8 mouse cellular contexts compared by ENCODE assay signal in the genomic region with DNA sequence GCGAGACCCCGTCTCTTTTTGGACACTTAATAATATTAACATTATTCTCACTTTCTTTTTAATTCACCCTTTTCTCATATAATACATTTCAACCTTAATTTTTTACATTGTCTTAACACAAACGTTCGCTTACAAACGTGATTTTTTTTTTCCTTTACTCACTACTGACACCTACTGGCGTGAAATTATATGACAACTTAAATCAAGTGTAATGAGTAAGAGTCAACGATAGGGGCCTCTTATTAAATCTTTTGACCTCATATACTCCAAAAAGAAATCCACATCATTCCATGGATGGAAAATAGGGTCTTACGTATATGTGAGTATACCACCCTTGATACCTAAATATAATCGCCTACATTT. TPM values are rescaled to one million over a fixed set of nuclear protein-coding genes. Genes with fewer than 3 reads are reported as not detected.
A peak's percentile ranks its signal among the peaks of the same experiment; 100 is the strongest.
DNase-seq lines count a peak whose midpoint lies in the region; ATAC-seq and TF ChIP-seq lines count a peak whose summit lies in the region.

No protein-coding gene starts in this region.

- H3K27me3 ChIP-seq in liver, embryonic 14.5 days (ENCODE audit: control insufficient read depth, insufficient read depth, low read length): no peaks in the 10 kb centered on the region

- 0 out of 2 replicates have a peak, but pooled peaks have one; percentile 7 for TF ChIP-seq EP300 in liver, embryonic 14.5 days (IDR thresholded peaks at IDR 0.05; ENCODE audit: low read depth)

- peak; percentile 81 for TF ChIP-seq CTCF in gastrocnemius, adult 2 months (IDR thresholded peaks at IDR 0.05)
- peak; percentile 77 for TF ChIP-seq CTCF in liver, embryonic 14.5 days (IDR thresholded peaks at IDR 0.05; ENCODE audit: low read depth)

- peak overlapping the region; percentile 98 for H3K27ac ChIP-seq in gastrocnemius, adult 2 months
- H3K27ac ChIP-seq in liver, embryonic 14.5 days: peak overlapping the region; percentile 41; the same call in 1 of the 2 replicates

- intact Hi-C loops in gastrocnemius, adult 2 months (cut with DNase I): no loop called here
- intact Hi-C loops in gastrocnemius, postnatal 36 days (cut with DNase I): no loop called here

- 2% methylated on average over 9 of the region's 9 CpGs for WGBS in liver, embryonic 14.5 days (ENCODE audit: insufficient replicate concordance)

- H3K4me1 ChIP-seq in liver, embryonic 14.5 days (replicated peaks; ENCODE audit: control insufficient read depth in 2 of 2, insufficient read depth in 2 of 2, low read length in 1 of 2): peaks cover 13 to 15% of the 10 kb centered on the region in 2 experiments

- H3K9ac ChIP-seq in liver, embryonic 14.5 days (replicated peaks): no peak overlapping the region

- peak overlapping the region; percentile 80 for H3K4me3 ChIP-seq in gastrocnemius, adult 2 months
- peak overlapping the region in 1 of 2 experiments; percentile 36; a peak in 2 of 4 replicates for H3K4me3 ChIP-seq in liver, embryonic 14.5 days (ENCODE audit: insufficient read depth in 1 of 2, low read depth in 2 of 2, low read length in 2 of 2)

- no peaks in the 10 kb centered on the region for H3K9me3 ChIP-seq in liver, embryonic 14.5 days (ENCODE audit: control insufficient read depth, low read length)

- peak overlapping the region; percentile 63 for H3K4me2 ChIP-seq in liver, embryonic 14.5 days (ENCODE audit: low read depth)

- DNase-seq in gastrocnemius, adult 2 months: no peak
- DNase-seq in gastrocnemius, postnatal 36 days: no peak
- DNase-seq in CD8-positive naive resting alpha-beta T cell, adult 2 months (ENCODE audit: low read depth in 2 of 2, low spot score in 2 of 2): peak; percentile 36 to 56
- peak; percentile 71 for DNase-seq in embryo, embryonic 11.5 days (ENCODE audit: low read depth, low spot score)
- DNase-seq in liver, embryonic 14.5 days (ENCODE audit: low read depth in 3 of 3, low spot score in 3 of 3): peak; percentile 69 to 86 (median 70)
- no peak for DNase-seq in right cerebral cortex, postnatal 14 days

- peaks cover 11% of the 10 kb centered on the region for H3K36me3 ChIP-seq in liver, embryonic 14.5 days (replicated peaks; ENCODE audit: control insufficient read depth, insufficient read depth, low read depth)

- ATAC-seq in hematopoietic stem cell, adult 5-6 weeks (replicated peaks in 1 of 2; ENCODE audit: insufficient read depth in 1 of 2, low FRiP score in 2 of 2, low TSS enrichment in 1 of 2, low read depth in 1 of 2, poor library complexity in 2 of 2, severe bottlenecking in 2 of 2): peak; percentile 24 to 55; a peak in 3 of 4 replicates
- ATAC-seq in liver, embryonic 14.5 days (ENCODE audit: insufficient read depth): peak; percentile 0; the same call in 1 of the 2 replicates
- ATAC-seq in neutrophil, adult 5-6 weeks (ENCODE audit: extremely low read depth, insufficient number of reproducible peaks, low FRiP score, poor library complexity, severe bottlenecking): peak; percentile 59

RNA-seq across cellular contexts. Expression of a gene that starts 0.6 kb away (rescaled TPM):
- total RNA-seq in gastrocnemius, adult 2 months (2021): 1,000 to 10,000 TPM in 1 of 2 experiments, 100 to 1,000 TPM in 1; 838 to 1,075 TPM
- 100 to 1,000 TPM; 736 to 913 TPM for total RNA-seq in gastrocnemius, postnatal 36 days (2021)
- 2,208 and 2,489 TPM in 2 replicates for total RNA-seq in hematopoietic stem cell, adult 5-6 weeks (2017)
- polyA plus RNA-seq in liver, embryonic 14.5 days (2012; rRNA removed): 977 and 1,778 TPM in 2 replicates
- polyA plus RNA-seq in liver, embryonic 14.5 days (2014; fragmentation: Nextera tagmentation; extraction: Ambion mirVana): 1,444 and 1,541 TPM in 2 replicates
- total RNA-seq in neutrophil, adult 5-6 weeks (2017): 1,199 and 1,263 TPM in 2 replicates

RNA-seq across cellular contexts. Expression of a gene that starts 9.1 kb away (rescaled TPM):
- not detected for total RNA-seq in gastrocnemius, adult 2 months (2021)
- not detected for total RNA-seq in gastrocnemius, postnatal 36 days (2021)
- 5.8 and 9.7 TPM in 2 replicates for total RNA-seq in hematopoietic stem cell, adult 5-6 weeks (2017)
- 8.9 and 11.1 TPM in 2 replicates for polyA plus RNA-seq in liver, embryonic 14.5 days (2012; rRNA removed)
- polyA plus RNA-seq in liver, embryonic 14.5 days (2014; fragmentation: Nextera tagmentation; extraction: Ambion mirVana): 21.3 and 22.9 TPM in 2 replicates
- total RNA-seq in neutrophil, adult 5-6 weeks (2017): not detected in 2 replicates

RNA-seq across cellular contexts. Expression of a gene that starts 24.3 kb away (rescaled TPM):
- total RNA-seq in gastrocnemius, adult 2 months (2021): 100 to 1,000 TPM; 290 to 325 TPM
- 100 to 1,000 TPM; 256 to 308 TPM for total RNA-seq in gastrocnemius, postnatal 36 days (2021)
- total RNA-seq in hematopoietic stem cell, adult 5-6 weeks (2017): 824 and 909 TPM in 2 replicates
- polyA plus RNA-seq in liver, embryonic 14.5 days (2012; rRNA removed): 286 and 515 TPM in 2 replicates
- 614 and 643 TPM in 2 replicates for polyA plus RNA-seq in liver, embryonic 14.5 days (2014; fragmentation: Nextera tagmentation; extraction: Ambion mirVana)
- 301 and 317 TPM in 2 replicates for total RNA-seq in neutrophil, adult 5-6 weeks (2017)

RNA-seq across cellular contexts. Expression of a gene that starts 24.4 kb away (rescaled TPM):
- 1 to 10 TPM; 6.0 to 7.3 TPM for total RNA-seq in gastrocnemius, adult 2 months (2021)
- 1 to 10 TPM; 6.5 to 7.7 TPM for total RNA-seq in gastrocnemius, postnatal 36 days (2021)
- total RNA-seq in hematopoietic stem cell, adult 5-6 weeks (2017): 116 and 124 TPM in 2 replicates
- polyA plus RNA-seq in liver, embryonic 14.5 days (2012; rRNA removed): 9.2 and 11.0 TPM in 2 replicates
- 23.3 and 24.1 TPM in 2 replicates for polyA plus RNA-seq in liver, embryonic 14.5 days (2014; fragmentation: Nextera tagmentation; extraction: Ambion mirVana)
- total RNA-seq in neutrophil, adult 5-6 weeks (2017): 44.6 and 47.5 TPM in 2 replicates

RNA-seq across cellular contexts. Expression of a gene that starts 37.3 kb away (rescaled TPM):
- total RNA-seq in gastrocnemius, adult 2 months (2021): 1 to 10 TPM; 3.1 to 3.4 TPM
- total RNA-seq in gastrocnemius, postnatal 36 days (2021): 1 to 10 TPM; 1.9 to 3.2 TPM
- total RNA-seq in hematopoietic stem cell, adult 5-6 weeks (2017): 25.1 and 35.8 TPM in 2 replicates
- 4.9 TPM in 2 replicates for polyA plus RNA-seq in liver, embryonic 14.5 days (2012; rRNA removed)
- 15.7 and 19.1 TPM in 2 replicates for polyA plus RNA-seq in liver, embryonic 14.5 days (2014; fragmentation: Nextera tagmentation; extraction: Ambion mirVana)
- total RNA-seq in neutrophil, adult 5-6 weeks (2017): 5.3 and 9.4 TPM in 2 replicates

Comparison
In these comparisons a context has a peak if more than half of its experiments do, and no peak if none do; other contexts are left out.
1. DNase-seq: peak in CD8-positive naive resting alpha-beta T cell, adult 2 months (2 of 2), embryo, embryonic 11.5 days (single experiment) and liver, embryonic 14.5 days (3 of 3); none in gastrocnemius, adult 2 months (single experiment), gastrocnemius, postnatal 36 days (0 of 2) and right cerebral cortex, postnatal 14 days (single experiment).
2. ATAC-seq: peak in every context shown above with its lines; median percentile 59 in neutrophil, adult 5-6 weeks; 40 in hematopoietic stem cell, adult 5-6 weeks; 0 in liver, embryonic 14.5 days.